Mouse (Mus musculus): ENCODE measurements around the gene Hivep2.

Gene Hivep2

DNA sequence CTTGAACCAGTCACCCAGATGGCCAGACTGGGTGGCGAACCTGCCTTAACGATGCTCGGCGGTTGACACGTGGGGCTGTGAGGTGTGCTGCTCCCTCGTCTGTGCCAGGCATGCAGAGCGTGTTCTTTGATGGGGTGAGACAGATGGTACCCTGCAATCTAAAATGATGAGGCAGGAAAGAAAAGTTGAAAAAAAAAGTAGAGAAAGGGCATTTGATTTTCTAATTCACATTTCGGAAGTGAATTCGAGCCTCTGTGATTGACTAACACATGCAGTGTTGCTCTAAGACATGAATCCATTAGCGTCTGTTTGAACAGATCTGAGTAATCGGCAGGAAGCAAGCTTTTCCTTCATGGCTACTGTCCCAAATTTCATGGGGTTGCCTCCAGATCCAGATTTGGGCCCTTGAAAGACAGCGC, 119.4 kb downstream of the Hivep2 start:
- no peak for DNase-seq (ENCODE audit: low spot score)

DNA sequence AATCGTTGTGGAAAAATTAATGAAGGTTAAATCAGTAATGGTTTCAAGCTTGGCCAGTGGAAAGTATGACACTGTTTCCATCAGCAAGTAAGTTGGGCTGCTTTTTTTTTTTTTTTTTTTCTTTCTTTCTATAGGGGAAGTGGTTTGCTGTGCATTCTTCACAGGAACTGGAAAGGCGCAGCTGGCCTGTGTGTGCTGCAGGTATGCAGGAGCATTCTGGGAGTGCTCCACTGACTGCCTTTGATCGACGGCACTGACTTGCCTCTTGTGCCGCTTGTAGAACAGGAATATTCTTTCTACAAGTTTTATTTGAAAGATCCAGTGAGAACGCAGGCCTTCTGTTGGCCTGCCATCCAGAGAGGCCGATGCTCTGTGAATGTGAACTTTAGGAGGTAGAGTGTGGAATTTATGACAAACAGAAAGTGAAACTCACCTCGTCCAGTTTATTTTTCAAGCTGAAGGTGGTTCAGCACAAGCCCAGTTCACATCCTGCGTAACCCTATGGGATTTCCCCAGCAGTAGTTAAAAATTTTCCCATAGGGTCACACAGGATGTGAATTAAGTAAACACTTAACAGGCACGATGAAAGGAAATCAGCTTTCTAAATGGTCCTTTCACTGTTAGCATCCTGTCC, 120.1 kb downstream of the Hivep2 start:
- no peak for DNase-seq (ENCODE audit: low spot score)

DNA sequence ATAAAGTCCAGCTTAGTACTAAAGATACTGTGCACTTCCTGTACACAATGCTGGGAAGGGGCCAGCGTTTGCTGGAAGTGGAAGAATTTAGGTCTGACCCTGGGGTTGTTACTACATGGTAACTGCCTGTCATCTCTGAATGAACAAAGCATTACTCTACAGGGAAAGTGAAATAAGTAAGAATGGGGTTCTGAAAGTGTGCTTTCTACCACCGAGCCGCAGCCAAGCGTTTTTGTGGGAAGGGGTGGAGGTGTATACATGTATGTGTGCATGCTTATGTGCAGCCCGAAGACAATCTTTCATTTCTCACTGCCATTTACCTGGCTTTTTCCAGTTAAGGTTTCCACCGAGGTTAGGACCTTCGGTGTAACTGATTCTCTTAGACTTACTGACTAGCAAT, 121.4 kb downstream of the Hivep2 start:
- DNase-seq (ENCODE audit: low spot score): no peak

DNA sequence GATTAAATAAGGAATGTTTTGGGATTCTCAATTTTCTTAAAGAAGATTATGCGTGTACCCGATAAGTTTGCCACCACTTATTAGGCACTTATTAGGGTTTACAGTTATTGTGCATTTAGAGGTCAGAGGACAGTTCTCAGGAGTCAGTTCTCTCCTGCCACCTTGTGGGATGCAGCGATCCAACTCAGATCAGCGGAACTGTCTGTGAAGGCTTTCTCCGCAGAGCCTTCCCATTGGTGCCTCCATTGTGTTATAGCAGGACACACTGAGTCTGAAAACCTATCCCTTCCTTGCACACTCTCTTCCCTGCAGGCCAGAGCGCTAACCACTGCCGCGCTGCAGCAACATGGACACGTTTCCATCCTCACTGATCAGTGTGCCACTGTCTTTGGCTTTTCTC, 123.6 kb downstream of the Hivep2 start:
- DNase-seq (ENCODE audit: low spot score): no peak

DNA sequence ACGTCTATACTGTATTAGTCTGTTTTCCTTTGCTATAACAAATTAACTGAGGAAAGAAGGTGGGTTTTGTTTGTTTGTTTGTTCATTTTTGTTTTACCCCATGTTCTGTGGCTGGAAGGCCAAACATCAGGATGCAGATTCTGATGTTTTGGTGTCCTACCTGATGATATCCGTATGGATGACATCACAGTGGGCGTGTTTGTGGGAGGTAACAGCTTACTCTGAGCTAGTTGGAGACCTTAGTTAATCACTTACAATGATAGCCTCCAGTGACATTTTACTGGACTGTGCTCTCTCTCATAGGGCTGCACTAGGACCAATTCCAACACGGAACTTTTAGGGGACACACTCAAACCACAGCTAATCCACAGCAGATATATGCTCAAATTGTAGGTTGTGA, 128.2 kb downstream of the Hivep2 start:
- DNase-seq (ENCODE audit: low spot score): no peak

DNA sequence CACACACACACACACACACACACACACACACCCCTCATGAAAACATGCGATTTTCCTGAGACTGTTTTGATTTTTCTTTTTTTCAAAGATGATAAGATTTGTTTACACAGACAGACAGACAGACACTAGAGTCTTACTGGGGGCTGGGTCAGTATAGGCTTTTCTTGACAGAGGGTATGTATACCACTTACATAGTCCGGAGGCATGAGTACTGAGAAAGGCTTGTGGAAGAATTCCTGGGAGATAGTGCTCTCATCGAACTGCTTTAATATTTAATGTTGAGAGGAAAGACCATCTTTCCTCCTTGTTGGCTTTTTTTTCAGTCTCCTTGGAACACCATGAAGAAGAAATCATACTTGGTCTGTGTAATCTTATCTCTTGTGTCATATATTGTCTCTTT, 130.2 kb downstream of the Hivep2 start:
- no peak for DNase-seq (ENCODE audit: low spot score)

DNA sequence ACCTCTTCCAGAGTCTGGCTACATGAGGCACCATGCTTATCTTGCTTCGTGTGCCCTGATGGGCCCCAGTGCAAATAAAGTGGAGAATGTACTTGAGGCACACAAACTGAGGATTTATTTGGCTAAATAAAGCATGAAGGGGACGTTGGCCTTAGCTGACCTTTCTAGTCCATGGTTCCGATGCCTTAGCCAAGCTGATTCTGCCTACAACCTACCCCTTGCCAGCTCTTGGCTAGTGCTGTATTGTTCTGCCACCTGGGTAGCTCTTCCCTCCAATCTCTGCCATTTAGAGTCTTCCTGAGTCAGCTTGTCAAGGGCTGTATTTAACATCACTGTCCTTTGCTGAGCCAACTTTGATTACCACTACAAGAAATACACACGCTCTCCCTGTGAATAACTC, 133.3 kb downstream of the Hivep2 start:
- DNase-seq (ENCODE audit: low spot score): no peak

DNA sequence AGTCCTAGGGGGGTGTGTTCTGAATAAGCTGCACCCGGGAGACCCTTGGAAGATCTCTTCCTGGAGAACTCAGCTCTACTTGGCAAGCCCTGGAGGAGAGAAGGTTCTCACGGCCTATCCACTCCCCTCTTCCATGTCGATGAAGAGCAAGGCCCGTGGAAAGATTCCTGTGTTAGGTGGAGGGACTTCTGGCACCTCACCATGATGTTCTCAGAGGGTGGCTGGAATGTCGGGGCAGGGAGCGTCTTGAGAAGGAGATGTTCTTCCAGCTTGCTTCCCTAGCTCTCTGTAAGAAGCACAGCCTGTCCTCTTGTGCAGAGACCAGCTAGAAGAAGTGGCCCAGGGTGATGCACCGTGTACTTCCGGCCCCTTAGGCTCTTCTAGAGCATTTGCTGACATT, 134.2 kb downstream of the Hivep2 start:
- DNase-seq (ENCODE audit: low spot score): peak; percentile 71

DNA sequence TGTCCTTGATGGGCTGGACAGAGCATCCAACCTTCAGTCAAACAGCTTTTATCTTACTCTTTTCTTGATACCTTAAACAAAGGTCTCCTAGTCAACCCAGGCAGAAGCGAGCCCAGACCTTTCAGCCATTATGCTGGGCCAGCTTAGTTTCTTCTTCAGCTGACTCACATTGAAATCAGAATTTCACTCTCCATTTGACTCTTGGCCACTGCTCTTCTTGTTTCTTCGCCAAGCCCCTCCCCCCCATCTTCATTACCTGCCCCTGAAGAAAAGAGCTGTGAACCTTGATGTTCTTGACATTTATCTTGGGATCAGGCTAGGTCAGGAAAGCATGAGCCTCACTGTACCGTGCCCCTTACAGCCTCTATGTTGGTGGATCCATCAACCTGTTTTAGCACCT, 135.0 kb downstream of the Hivep2 start:
- DNase-seq (ENCODE audit: low spot score): no peak

DNA sequence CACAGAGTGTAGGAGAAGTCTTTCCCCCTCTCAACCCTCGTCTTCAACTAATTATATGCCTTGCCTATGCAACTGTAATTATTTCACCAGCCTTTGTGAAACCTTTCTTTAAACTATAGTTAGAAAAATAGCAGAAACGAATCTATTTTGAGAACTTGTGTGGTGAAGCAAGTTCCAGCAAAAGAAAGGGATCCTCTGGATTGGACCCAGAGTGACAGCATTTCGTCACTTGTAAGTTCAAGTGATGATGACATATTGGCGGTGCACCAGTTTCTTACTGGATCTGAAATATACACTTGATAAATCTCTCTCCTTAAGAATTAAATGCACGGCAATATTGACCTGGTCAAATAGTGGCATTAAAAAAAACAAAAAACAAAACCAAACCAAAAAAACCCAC, 136.1 kb downstream of the Hivep2 start:
- no peak for DNase-seq (ENCODE audit: low spot score)

DNA sequence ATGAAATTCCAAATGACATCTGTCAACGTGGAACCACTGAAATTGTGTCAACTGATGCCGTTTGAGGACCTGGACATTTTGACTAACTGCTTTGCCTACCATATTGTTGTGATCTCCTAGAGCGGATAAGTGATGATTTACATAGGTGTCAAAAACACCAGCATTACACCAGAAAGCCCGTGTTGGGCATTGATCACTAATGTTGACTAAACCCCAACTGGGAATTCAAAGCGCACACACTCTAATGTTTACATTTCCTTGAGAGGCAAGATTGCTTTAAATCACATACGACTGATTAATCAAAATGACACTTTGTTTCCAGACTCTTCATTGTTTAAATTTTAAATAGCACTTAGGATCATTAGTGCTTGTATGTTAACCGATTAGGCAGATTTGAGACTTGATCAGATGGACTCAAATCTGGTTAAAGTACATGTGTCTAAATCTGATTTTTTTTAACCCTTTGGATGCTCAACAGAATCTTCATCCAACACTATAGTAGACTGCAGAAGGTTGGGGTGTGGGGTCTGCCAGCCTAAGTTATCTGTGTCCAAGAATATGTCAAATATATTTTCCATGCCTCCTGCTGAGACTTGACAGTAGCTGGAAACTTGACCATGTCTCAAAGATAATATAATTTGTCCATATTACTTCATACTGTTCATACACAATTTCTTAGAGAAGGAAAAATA, 142.3 kb downstream of the Hivep2 start:
- no peak for DNase-seq (ENCODE audit: low spot score)

DNA sequence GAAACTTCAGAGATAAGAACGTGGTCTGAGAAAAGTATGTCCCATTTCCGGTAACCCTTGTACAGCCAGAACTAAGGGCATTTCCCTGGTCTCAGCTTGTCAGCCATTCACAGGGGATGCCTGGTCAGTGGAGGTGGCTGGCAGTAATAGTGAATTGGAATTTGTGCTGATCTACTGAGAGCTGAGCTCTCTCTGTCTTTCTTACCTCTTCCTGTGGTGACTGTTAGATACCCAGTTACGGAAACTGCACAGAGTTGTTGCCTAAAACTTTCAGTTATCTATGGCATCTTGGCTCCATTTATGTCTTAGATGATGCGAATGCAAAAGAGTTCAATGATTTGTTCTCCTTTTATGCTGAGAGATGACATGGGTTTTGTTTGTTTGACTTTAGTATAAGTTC, 150.0 kb downstream of the Hivep2 start:
- no peak for DNase-seq (ENCODE audit: low spot score)

DNA sequence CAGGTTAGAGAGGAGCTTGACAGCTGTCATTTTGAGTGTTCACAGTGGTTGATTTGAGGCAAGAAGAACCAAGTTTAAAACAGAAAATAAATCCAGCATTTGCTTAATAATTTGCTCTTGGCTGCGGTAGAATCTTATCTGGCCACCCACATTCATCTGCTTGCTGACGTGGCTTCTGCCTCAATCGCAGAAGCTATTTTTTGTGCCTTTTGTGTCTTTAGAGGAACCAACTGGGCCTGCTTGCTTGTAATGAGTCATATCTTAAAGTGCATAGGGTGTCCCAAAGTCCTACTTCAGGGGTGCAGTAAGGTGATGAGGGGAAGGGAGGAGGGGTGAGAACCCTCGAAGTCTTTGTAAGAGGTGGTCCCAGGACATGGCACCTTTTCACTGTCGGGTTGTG, 151.1 kb downstream of the Hivep2 start:
- DNase-seq (ENCODE audit: low spot score): no peak

DNA sequence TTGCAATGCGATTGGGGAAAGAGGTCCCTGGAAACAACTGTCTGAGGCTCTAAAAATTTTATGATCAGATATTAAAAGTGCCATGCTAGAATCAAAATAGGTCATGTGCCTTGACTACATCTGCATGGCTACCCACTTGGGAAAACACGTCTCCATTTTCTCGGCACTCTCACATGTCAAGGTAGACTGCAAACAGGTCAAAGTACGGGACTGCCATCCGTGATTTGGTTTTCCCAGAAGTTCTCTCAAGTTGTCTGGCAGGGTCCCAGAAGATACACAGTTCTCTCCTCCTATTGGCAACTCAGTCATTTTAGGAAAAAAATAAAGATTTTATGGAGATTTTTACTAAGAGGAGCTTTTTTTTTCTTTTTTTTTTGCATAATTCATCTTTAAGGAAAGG, 153.3 kb downstream of the Hivep2 start:
- DNase-seq (ENCODE audit: low spot score): no peak

DNA sequence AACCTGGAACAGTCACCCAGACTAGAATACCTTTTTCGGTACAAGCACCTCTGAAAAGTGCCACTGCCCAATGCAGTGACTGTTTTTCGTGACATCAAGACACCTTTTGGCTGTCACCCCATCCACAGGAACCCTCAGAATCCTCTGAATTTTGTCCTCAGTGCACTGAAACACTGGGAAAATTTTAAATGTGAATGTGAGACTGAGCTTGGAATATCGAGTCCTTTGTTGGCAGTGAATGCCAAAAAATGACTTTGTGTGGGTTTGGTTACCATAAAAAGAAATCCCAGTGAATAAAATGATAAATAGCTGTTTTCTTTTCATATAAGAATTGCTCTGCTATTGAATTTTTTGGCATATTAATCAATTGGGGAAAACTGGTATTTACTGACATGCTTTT, 154.6 kb downstream of the Hivep2 start:
- no peak for DNase-seq (ENCODE audit: low spot score)

DNA sequence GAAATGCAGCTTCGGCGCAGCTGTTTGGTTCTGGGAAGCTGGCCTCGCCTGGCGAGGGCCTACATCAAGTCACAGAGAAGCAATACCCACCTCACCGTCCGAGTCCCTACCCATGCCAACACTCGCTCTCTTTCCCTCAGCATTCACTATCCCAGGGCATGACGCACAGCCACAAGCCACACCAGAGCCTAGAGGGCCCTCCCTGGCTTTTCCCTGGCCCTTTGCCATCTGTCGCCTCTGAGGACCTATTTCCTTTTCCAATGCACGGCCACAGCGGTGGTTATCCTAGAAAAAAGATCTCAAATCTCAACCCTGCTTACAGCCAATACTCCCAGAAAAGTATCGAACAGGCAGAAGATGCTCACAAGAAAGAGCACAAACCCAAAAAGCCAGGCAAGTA, 162.0 kb downstream of the Hivep2 start:
- DNase-seq (ENCODE audit: low spot score): no peak

DNA sequence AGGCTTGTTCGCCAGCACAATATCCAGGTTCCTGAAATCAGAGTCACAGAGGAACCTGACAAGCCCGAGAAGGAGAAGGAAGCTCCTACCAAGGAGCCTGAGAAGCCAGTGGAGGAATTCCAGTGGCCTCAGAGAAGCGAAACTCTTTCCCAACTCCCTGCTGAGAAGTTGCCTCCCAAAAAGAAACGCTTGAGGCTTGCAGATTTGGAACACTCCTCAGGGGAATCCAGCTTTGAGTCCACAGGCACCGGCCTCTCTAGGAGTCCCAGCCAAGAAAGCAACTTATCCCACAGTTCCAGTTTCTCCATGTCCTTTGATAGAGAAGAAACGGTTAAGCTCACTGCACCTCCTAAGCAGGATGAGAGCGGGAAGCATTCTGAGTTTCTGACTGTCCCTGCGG, 164.4 kb downstream of the Hivep2 start:
- DNase-seq (ENCODE audit: low spot score): no peak

DNA sequence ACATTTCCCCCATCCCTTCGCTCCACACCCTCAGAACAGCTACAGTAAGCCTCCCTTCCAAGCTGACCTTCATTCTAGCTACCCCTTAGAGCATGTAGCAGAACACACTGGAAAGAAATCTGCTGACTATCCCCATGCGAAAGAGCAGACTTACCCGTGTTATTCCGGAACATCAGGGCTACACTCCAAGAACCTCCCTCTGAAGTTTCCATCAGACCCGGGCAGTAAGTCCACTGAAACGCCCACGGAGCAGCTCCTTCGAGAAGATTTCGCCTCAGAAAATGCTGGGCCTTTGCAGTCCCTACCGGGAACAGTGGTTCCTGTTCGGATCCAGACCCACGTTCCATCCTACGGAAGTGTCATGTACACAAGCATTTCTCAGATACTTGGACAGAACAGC, 165.4 kb downstream of the Hivep2 start:
- DNase-seq (ENCODE audit: low spot score): no peak

DNA sequence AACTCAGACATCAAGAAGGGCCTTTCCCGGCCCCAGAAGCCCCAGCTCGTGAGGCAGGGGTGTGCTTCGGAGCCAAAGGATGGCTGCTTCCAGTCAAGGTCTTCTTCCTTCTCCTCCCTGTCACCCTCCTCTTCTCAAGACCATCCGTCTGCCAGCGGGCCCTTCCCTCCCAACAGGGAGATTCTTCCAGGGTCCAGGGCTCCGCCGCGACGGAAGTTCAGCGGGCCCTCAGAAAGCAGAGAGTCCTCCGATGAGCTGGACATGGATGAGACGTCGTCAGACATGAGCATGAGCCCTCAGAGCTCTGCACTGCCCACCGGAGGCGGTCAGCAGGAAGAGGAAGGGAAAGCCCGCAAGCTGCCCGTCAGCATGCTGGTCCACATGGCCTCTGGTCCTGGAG, 166.2 kb downstream of the Hivep2 start:
- no peak for DNase-seq (ENCODE audit: low spot score)

DNA sequence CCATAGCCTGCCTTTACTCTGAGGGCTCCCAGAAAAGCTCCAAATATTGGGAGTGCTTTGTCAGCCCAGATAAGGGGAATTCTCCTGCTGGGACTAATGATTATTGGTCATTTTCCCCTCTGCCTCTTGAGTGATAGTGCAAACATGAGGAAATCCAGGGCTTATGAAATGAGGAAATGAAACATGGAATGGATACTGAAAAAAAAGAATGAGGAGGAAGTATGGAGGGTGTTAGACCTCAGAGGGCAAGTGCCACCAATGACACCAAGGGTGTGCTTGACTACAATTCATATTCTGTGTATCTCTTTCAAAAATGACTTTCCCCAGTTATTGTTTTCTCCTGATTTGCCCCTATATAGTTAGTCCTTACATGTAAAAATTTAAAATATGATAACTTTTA, 167.1 kb downstream of the Hivep2 start:
- no peak for DNase-seq (ENCODE audit: low spot score)

DNA sequence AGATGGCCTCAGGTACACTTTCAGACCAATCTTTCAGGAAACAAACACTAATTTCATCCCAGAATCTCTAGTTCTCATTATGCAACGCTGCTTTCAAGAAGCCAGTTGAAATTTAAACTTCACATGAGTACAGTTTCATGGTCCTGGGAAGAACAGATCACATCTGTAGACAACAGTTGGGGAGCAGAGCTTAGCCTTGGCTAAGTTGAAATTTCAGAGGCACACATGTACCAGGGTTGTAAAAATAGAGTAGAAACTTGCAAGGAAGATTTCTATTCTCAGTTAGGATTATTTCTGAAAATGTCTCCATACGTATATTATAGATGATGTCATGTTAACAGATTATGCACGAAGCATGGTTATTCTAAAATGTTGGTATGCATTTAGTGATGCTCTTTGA, 172.8 kb downstream of the Hivep2 start:
- DNase-seq (ENCODE audit: low spot score): no peak

DNA sequence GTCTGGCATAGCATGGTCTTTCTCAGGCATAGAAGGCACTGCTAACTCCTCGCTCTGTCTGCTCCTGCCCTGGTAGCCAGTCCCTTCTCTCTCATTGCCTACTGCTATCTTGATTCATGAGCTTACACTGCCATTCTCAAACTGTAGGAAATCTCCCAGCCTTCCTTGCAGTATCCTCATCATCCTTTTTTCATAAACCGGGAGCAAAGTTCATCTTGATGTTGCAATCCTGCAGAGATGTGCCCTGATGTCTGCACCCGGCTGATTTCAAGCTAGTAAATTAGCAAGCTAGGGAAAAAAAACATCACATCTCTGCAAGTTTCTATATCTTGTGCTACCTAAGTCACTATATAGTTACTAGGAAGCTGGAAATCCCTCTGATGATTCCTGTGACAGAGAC, 179.0 kb downstream of the Hivep2 start:
- DNase-seq (ENCODE audit: low spot score): no peak

DNA sequence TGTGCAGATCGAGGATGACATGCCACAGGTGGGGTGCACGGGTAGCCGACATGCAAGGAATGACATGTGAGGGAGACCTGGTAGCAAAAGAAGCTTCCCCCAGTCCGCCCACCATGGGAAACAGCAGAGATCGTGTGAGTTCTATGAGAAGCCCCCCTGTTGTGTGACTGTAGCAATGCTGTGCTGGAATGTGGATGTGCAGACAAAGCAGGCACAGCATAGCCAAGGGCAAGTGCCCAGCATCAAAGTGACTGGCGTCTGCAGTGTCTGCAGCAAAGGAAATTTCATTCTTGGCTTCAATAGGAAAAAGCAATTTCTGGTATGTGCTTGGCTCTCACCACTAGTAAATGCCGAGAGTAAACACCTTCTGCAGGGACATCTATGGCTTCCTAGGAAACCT, 199.0 kb downstream of the Hivep2 start:
- DNase-seq (ENCODE audit: low spot score): no peak

DNA sequence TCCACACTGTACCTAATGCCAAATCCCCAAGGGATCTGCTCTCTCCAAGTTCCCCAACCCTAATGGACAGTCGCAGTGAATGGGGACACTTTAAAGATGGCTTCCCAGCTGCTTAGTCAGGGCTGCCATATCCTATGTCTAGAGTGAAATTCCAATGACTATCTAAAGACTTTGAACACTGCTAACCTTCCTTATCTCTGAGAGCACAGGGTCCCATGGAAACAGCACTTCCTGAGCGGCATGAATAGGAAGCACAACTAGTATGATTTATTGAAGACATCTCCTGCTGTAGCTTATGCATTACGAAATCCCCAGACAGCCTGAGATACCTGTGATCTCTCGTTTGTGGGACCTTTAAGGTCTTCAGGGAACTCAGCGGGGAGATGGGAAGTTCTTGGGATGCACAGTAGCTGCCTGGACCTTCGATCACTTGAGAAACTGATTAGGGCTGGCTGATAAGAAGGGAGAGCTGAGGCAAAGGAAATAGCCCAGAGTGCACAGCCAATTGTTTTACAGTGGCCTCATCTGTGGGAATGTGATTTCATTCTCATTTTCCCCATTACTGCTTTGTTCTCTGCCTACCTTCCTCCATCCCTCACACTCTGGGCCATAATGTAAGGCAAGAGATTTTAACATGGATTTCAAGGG, 202.4 kb downstream of the Hivep2 start:
- DNase-seq (ENCODE audit: low spot score): no peak
